Mouse (Mus musculus) kidney, postnatal 36 days (tissue): Measurements from ENCODE around the gene Hoxa11.

ENCODE experiments used
- DNase-seq, 2 experiments: peaks; one replicate each; pipeline ENCODE4 v3.0.0; 2021 to 2022; ENCODE audit warnings: mixed read lengths in 2 of 2

The Hoxa11 gene

DNA sequence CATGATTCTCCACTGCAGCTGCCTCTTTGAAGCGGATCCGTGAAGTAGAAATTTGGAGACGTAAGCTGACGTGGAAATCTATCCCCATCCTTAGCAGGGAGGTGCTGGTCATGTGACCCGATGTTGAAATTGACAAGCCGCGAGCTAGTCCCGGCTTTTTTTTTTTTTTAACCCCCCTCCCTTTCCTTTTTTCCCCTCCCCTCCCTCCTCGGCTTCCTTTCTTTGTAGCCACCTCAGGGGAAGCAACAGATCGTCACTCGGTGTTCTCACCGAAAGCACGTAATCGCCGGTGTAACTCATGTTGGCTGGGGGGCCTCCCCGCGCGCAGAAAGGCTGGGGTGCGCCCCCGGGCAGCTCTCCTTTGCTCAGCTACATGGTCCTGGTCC lies at the start of gene Hoxa11:
TSS of gene Hoxa11 (minus strand) at position 54 of the 386 bp plus-strand sequence.
- DNase-seq, result peak; percentile 49 to 57

DNA sequence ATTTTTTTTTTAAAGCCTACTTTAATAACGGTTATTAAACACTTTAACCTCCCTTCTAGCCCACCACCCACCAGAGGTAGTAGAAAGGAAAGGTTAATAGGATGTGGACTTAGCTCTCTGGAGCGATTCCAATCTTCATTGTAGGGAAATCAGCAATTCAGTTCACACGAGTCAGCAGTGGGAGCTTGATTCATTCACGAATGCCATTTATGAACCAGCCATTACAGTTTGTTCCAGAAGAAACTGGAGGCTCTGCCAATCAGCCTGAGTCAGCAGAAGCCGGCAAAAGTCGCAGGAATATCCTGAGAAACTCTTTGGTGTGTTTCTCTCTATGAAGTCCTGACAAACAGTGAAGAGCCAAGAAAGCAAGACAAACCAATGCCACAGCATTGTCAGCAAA lies 49.0 kb upstream of the Hoxa11 start:
- peak in 1 of 2 experiments; percentile 26 for DNase-seq

DNA sequence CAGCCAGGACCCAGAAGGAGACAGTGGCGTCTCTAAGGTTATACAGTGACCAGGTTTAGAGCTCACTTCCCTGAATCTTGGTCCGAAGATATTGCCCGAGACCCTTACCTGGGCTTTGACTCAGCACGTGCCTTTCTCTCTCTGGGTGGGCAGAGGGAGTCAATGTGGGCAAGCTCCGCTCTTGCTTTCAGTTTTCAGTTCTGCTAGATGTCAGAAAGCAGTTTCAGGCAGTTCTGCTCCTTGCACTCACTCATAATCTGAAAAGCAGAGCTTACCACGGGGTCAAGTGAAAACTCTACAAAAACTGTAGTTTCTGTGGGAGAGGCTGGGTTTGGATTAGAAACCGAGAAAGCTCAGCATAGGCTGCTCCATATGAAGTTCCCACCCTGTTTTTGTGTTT lies 46.7 kb upstream of the Hoxa11 start:
- DNase-seq, result no peak

DNA sequence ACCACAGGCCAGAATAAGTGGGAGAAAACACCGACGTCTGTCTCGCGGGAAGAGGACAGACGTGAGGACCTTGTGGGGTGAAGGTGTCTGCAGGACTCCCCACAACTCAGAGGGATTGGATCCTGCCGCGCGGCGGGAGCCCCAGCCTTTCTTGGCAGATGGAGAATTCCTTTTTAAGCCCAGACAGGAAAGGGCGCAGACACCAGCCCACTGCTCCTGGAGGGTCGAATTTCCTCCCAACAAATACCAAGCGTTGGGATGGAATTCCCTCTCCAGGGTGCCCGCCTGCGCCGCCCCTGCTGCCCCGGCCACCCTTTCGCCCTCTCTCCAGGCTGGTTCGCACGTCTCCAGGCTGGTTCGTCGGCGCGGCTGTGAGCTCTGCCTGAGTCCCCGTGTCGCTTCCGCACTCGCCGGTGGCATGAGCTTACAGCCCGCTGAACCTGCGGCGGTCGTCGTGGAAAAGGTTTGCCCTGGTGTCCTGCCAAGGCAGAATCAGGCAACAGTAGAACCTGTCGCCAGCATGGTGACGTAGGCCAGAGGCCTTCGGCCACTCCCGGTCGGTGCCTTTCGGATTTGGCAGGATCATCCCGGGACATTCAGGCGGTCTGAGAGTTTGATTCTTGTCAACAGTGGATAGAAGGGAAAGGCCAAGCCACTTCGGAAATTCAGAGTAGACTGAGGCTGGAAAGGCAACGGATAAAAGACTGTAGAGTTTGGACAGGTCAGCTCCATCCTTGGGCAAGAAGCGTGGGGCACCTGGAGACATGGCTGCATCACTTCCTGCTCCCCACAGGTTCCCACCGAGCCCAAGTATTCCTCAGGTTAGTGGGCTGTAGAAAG lies 45.6 kb upstream of the Hoxa11 start:
- DNase-seq, result no peak

DNA sequence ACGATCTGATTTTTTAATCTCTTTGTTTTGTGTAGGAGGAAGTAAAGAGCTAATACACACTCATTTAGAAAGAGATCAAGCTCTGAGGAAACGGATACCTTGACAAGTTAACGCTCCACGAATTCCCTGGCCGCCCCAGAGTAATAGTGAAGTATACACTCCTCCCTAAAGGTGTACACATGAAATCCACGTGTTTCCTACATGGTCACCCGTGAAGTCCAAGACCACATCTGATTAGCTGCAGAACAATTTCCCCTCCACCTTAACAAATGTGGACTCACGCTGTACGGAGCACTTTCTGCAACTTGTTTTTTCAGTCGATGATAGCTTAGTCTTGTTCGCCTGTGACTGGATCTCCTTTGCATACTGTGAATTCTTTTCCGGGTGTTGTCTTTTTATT lies 44.6 kb upstream of the Hoxa11 start:
- DNase-seq, result no peak

DNA sequence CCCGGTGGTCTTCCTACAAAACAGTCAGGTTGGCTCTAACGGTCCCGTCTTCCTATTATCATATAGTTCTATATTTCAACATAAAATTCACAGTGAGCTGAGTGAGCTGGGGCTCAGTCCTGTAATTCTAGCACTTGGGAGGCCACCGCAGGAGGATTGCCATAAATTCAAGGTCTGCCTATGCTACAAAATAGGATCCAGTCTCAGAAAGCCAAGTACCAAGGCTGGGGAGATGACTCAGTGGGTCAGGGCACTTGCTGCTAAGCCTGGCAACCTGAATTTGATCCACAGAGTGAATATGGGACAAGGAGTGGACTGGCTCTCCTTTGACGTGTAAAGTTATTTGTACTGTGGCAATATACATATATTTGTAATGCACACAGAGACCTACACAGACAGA lies 38.3 kb upstream of the Hoxa11 start:
- DNase-seq, result no peak

DNA sequence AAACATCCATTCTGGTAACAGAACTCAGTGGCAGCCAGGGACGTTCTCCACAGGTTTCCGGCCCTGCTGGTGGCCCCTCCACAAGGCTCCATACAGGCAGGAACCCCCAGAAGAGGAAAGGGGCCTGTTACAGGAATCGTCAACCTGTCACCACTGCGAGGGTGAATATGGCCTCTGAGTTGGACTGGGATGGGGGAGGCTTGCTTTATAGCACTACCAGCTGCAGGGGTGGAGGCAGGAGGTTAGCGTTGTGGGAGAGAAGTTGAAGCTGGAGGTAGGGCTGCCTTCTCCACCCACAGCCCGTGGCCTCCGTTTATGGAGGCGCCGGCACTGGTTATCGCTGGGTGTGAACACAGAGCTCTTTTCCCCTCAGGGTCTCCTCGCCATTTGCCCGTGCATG lies 35.5 kb upstream of the Hoxa11 start:
- DNase-seq, result no peak

DNA sequence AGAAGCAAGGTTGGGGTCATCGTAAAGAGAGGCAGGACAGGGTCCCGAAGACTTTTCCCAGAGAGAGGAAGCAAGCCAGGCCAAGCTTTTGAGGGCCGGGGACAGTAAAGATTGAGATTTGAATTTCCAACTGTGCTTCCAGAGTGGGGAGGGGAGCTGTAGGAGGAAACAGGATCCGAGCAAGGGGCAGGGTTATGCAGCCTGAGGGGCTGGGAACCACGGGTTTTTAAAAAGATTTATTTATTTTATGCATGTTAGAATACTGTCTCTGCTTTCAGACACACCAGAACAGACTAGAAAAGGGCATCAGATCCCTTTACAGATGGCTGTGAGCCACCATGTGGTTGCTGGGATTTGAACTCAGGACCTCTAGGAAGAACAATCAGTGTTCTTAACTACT lies 31.3 kb upstream of the Hoxa11 start:
- DNase-seq, result no peak

DNA sequence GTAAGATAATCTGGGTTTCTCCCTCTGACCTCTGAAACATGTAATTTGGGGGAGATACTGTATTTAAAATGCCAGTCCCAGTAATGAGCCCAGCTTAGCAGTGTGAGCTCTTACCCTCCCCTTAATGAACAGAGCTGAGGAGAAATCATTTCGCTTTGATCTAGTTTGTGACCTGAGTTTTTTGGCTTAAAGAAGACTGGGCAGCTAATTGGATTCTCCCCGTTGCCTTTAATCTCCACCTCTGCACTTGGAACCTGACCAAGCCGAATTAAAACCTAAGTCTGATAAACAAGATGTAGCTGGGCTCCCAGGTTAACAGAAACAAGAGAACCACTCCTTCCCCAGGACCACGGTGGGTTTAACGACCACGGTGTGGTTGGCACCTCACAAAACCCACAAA lies 30.8 kb upstream of the Hoxa11 start:
- no peak for DNase-seq

DNA sequence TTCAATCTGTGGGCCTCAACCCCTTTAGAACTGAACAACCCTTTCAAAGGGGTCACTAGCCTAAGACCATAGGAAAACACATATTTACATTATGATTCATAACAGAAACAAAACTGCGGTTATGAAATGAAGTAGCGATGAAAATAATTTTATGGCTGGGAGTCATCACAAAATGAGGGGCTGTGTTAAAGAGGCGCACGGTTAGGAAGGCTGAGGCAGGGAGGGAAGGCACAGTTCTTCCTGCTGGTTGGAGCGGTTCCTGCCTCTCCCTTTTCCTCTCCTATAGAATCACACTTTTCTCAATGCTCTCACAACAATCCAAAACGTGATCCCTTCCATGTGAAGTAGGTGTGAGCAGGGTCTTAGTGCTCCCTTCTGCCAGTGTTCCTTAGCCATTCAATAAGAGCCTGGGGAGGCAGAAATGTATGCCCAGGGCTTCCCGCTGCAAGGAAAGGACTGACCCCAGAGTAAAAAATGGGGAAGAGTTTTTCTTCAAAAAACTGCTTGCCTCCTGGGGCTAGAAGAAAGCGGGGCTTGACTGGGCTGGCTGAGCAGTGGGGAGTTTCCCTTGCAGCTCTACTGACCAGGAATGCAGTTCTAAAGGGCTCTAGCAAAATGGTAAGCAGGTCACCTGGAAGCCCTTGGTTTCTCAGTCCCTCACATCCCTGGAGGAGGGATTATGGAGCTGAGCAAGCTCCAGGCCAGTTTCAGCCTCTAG lies 30.1 kb upstream of the Hoxa11 start:
- no peak for DNase-seq

DNA sequence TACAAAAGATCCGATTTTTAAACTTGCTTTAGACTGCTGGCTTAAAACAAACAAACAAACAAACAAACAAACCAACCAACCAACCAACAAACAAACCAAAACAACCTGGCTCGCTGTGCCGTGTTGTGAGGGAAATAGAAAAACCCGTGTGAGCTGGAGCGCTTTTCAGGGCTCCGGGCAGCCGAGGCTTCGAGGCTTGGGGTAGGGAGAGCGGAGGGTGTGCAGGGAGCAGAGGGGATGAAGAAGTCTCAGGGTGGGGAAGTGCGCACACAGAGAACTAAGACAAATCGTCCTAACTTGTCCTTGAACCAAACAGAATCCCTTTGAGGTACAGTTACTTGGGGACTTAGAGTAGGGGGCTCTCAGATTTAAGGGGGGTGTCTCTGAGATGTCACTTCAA lies 29.0 kb upstream of the Hoxa11 start:
- DNase-seq, result no peak

DNA sequence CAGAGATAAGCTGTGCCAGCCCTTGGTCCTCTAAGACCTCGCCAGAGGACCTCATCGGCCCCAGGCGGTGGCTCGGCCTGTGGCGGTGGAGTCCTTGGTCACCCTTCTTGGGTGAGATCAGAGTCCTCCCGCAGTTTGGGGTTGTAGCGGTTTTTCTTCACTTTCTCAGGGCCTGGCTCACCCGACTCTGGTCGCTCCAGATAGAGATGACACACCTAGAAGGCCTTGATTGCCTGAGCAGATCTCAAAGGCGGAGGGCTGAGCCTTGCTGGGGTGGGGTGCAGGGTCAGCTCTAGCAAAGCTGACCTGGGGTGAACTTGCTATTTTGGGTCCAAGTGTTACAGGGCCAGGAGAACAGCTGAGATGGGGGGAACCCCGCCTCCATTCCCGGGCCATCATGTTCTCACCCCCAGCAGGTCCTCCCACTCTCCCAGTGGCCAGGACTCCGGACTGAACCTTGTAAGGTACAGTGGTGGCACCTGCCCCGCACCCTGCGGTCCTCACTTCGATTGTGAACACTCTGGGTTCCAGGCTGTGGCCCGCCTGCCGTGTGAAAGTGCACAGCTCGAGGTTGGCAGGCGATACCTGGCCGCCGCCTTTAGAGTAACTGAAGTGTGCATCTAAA lies 28.2 kb upstream of the Hoxa11 start:
- no peak for DNase-seq

DNA sequence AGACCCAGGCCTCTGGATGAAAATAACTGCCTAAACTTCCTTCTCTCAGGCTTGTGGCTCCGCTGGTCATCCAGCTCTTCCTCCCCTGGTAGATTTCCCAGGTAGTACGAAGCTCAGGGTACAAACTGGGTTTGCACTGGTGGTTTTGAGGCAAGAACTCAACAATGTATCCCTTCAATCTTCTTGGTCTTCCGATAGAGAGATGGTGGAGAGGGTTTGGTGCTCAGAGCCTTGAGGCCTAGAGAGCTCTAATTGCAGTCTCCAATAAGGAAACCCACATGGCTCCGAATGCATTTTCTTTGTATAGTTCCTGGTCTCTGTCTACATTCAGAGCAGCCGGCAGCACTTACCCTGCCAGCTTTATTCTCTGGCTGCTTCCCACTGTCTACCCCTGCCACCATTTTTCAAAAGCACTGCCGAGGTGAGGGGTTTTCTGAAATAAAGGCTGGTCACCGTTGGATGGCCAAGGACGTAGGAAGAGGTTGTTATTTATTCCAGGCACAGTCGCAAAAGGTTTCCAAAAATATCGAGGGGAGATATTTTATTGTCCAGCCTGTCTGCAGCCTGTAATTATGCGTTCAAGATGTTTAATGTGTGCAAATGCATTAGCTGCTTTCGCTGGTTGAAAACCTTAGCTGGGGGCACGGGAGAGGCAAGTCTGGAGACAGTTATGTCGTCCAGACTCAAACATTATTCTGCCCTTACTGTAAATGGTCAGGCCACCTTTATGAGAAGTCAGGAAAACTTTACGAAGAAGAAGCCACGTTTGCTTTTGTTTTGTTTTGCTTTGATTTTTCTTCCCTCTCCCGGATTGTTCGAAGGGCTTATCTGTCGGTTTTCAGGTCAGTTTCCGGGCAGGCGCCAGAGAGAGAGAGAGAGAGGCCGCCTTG lies 27.4 kb upstream of the Hoxa11 start:
- no peak for DNase-seq

DNA sequence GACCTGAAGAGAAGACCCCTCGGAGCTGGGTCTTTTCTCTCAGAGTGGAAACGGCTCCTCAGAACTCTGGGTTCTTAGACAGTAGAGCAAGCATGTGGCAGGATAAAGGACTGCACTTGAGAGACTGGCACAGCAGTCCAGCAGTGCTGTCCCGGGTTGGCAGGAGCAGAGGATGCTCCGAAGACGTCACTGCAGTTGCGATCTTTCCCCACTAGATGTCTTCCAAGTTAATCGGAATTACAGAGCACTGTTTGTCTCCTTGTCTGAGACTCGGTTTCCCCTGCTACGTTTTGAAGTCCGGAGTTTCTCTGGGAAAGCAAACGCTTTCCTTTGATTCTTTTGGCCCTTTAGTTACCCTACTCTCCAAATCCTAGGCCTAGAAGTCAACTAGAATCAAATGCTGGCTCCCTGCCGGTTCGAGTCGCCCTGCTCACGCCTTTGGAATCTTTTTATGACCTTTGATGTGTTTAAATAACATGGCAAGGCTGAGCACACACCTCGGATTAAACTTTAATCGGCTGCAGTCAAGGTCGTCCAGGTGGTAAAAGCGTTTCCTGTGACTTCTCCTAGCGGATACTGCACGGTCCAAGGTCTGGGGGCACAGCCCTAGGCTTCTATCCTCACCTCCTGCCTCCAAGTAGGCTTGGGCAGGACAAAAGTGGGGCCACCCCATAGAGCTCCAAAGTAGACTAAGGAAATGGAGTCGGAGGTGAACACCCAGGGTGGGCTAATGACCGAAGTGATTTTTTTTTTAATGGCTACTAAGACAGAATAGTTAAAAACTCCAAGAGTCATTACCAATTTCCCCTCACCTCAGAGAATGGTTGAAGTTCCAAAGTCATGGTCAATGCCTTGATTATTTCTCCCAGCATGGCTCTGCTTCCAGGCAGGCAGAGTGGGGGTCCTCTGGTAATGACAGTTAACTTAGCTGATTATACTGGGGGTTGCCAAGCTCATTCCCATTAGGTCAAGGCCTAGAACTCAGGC lies 25.2 kb upstream of the Hoxa11 start:
- DNase-seq, result peak; percentile 62 to 84

DNA sequence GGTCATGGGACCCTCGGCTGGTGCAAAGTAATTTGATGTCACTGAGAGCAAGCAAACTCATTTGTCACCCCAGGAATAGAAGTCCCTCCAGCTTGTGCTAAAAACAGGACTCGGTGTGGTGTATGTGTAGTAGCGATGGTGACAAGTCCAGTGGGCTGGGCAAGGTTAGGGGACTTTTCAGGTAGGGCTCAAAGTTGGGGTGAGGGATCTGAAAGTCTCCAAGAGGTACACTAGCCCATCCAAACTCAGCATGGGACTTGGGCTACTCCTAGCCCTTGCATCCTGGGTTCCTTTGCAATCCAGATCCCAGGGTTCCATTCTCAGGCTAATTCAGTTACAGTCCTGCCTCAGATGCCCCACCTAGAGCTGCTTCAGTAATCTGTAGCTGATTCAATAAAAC lies 23.1 kb upstream of the Hoxa11 start:
- DNase-seq, result no peak

DNA sequence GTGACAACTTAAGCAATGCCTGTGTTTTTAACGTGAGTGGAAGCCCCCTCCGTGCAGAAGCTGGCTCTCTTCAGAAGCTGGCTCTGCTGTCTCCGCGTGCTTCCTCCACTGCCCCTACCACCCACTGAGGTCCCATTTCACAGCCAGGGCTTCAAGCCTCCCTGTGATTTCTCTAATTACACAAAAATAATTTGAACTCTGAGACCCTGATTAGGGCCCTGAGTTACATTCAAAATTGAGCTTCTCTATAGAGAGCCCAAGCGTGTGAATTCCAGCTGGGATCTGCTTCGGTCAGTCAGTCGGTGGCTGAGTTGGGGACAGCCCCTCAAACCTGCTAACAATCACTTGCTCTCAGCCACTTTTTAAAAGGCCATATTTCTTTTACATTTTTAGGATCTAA lies 22.7 kb upstream of the Hoxa11 start:
- no peak for DNase-seq

DNA sequence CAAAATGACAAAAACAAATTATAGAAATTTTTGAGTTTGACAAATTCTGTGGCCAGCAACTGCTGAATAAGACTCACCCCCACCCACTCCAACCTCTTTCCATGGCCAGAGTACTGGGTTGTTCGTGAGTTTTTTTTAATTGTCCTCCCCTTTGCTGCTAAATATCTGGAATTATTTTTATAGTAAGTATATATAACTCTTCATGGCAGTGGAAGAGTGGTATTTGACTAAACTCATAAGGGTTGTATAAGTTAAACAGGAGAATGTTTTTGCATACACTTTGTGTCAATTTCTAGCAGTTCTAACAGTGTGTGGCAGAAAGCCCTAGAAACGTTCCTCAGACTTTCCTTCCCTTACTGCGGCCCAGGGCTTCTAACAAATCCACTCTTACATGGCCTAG lies 22.1 kb upstream of the Hoxa11 start:
- DNase-seq, result no peak

DNA sequence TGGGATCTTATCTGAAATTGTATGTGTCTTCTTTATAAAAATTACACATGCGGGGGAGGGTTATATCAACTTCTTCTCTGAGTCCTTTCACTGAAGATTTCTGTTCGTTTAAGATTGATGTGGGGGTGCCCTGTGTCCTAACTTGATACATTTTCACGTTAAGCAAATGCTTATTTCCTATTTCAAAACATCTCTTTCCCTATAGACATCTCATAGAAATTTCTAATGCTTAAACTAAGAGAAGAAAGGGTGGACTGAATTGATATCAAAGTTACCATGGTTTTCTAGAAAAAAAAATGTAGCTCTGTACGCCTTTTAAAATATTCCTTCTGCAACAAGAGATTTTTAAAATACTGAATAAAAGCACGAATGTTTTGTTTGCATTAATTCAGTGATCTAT lies 21.6 kb upstream of the Hoxa11 start:
- DNase-seq, result no peak

DNA sequence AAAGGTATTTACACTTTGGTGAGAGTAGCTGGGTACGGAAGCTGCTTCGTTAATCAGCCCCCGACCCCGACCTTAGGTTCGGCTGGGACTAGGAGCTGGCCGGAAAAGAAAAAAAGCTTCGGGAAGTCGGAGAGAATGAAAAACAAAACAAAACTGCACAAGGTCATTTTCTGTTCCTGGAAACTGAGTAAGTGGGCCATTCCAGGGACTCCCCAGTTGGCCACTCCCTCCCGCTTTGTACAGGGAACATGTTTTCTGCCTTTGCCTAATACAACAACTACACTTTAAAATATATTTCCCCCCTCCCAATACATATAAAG lies 21.0 kb upstream of the Hoxa11 start:
- no peak for DNase-seq

DNA sequence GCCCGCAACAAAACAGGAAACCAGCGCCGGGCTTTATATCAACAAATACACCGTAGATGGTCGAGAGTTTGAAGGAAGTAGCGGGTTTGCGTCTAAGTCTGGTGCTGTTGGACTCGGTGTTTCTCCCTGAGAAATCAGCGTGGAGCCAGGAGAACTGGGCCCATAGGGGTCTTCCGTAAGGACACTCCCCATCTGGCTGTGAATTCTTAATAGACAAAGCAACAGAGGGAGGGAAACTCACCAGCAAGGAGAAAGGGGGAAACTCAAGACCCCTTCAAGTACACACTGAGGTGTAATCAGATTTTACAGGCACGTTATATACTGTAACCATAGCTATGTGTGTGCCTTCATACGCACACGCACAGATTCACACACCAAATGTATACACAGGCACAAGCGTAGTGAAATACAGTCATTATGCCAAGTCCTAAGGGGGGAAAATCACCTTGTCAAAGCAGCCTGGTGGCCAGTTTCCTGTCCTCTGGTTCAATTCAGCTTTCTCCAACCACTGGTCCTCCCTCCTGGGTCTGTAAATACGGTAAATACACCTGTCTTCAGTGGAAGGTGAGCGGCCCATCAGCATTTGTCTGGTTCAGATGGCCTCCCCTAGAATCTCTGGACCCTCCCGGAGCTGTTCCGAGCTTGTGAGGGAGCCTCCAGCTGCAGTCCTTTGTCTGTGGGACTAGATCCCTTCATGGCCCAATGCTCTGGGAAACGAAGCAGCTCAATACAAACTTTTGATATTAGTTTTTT lies 20.5 kb upstream of the Hoxa11 start:
- peak in 1 of 2 experiments; percentile 6 for DNase-seq

DNA sequence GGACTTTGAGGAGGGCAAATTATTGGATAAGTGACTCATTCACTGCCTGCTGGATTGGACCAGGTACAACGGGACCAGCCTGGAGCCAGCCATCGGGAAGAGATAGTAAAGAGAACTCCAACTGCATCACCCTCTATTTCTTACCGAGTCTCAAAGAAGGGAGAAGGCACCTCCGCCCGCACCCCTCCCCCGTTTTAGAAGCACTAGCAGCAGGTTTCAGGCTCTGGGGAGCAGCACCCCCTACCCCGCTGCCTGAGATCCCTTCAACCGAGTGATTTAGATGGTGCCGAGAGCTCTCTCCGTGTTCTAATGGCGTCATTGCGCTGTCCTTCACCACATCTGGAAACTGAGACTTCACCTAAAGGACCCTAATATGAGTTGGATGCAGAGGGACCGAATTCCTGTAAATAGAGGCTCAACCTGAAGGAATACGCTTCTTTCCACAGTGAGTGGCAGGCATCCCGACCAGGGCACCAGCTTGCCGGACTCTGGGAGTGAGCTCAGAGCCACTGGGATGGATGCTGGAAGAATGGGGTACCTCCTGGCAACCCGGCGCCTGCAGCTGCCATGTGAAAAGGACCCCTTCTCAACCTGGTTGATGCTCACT lies 19.8 kb upstream of the Hoxa11 start:
- DNase-seq, result peak in 1 of 2 experiments; percentile 10
